Mouse (Mus musculus) urinary bladder, postnatal 0 days (tissue): Measurements from ENCODE around the gene Plpp4. TPM values are rescaled to one million over a fixed set of nuclear protein-coding genes. Genes with fewer than 3 reads are reported as not detected.

Source experiments
- polyA plus RNA-seq: library from polyadenylated mRNA; unstranded; fragments of >200 nt; fragmentation: Nextera tagmentation; extraction: Ambion mirVana; gene quantifications from 2 replicates; pipeline ENCODE4 v1.2.1, GENCODE M21; 2015

Gene Plpp4
- polyA plus RNA-seq: 0.24 and 0.34 TPM in 2 replicates

GRCm38 (mm10) chr7:129256621-129257373, at the start of gene Plpp4:
TSS of gene Plpp4 (plus strand) at chr7:129257031.

